Mouse (Mus musculus) heart, adult 2 months (tissue): ENCODE measurements around the gene Nup210l.

Experiments
- CTCF ChIP-seq: fragments of 200-600 bp; IDR thresholded peaks from 2 replicates; pipeline ENCODE4 v1.8.1; 2022; ENCODE audit warnings: antibody characterized with exemption, mild to moderate bottlenecking, moderate library complexity
- EP300 ChIP-seq: fragments of 200-500 bp; IDR thresholded peaks from 2 replicates; pipeline ENCODE4 v1.6.1; 2011; ENCODE audit warnings: low read depth, low read length, control low read depth; ENCODE audit not compliant: insufficient read depth

DNA sequence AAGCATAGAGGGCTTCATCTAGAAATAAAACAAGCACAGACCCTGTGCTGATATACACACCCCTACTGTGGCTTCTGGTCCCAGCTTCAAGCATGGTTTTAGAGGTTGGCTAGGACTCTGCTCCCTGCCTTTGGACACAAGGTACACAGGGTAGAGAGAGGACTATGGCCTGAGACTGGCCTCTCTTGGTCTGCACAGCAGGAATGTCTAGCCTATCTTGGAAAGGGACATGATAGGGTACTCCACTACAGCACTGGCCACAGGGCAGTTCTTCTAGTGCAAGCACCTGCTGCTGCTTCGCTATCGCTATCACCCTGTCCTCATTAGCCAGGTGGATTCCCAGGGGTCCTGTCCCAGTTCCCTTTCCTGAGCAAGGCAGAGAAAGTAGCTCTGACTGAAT, 137.3 kb downstream of the Nup210l start:
- TF ChIP-seq CTCF (no peak), EP300 (no peak)
